Mouse (Mus musculus) spleen, postnatal 36 days (tissue): ENCODE measurements around the gene Gsap.
"Not testable (repeated sequence)": the region's sequence is repeated elsewhere in the genome, so short reads cannot be mapped to it uniquely, and the experiment has no call there.

Experiments used
- DNase-seq, 2 experiments: peaks; one replicate each; pipeline ENCODE4 v3.0.0; 2022; ENCODE audit warnings: low spot score in 2 of 2, mixed read lengths in 1 of 2

The Gsap gene

DNA sequence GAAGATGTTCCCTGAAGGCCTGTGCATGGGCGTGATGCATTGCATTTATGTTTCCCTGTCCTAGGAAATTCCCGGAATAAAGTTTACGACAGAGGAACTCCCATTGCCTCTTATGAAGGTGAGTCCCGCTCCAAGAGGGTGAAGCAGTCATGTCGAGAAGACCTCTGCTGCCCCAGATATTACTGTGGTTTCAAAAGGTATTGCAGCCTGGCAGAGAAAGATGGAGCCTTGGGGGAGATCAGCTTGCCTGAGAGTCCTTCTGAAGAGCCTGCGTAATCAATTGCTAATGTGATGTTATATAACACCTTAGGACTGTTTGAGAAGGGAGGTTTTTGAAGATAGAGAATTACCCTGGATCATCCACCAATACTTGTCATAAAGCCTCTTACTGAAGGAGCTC lies 71.8 kb downstream of the Gsap start:
- no peak for DNase-seq

DNA sequence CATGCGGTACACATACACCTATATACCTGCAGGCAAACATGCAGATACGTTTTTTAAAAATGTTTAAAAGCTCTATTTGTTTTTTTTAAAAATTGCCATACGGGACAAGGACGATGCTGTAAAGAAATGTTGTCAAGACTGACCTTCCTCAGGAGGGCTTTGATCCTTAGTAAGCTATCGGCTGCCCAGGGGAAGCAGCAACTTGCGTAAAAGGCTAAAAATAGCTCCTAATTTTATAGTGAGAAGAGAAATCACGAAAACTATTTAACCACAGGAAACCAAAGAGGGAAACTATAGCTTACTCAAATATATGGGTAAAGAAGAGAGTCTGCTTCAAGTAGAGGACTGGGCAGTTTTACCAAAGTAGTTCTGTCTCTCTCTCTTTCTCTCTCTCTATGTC lies 74.7 kb downstream of the Gsap start:
- no peak for DNase-seq

DNA sequence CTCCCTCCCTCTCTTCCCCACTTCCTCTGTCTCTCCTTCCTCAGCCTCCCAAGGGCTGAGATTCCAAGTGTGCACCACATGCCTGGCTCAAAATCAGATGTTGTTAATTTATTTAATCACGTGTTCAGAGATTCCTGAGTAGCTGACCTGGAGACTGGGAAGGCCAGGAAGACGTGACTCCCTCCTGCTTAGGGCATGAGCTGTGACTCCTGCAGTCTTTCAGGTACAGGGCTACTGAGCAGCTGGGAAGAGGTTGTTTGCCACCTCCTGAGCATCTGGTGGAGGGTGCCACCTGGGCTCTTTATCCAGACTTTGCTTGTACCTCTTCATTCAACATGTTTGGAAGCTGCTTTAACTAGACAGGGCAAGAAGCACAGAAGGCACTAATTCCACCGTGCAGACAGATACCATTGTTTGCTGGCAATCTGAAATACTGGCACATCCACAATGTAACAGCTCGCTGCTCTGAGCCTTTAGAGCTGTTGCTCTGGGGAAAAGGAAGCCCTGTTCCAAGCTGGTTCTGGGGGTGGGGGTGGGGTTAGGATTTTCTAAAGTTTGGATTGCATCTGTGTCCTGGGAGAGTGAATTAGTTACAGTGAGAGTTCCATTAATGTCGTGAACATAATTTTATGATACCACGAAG lies 75.3 kb downstream of the Gsap start:
- no peak for DNase-seq

DNA sequence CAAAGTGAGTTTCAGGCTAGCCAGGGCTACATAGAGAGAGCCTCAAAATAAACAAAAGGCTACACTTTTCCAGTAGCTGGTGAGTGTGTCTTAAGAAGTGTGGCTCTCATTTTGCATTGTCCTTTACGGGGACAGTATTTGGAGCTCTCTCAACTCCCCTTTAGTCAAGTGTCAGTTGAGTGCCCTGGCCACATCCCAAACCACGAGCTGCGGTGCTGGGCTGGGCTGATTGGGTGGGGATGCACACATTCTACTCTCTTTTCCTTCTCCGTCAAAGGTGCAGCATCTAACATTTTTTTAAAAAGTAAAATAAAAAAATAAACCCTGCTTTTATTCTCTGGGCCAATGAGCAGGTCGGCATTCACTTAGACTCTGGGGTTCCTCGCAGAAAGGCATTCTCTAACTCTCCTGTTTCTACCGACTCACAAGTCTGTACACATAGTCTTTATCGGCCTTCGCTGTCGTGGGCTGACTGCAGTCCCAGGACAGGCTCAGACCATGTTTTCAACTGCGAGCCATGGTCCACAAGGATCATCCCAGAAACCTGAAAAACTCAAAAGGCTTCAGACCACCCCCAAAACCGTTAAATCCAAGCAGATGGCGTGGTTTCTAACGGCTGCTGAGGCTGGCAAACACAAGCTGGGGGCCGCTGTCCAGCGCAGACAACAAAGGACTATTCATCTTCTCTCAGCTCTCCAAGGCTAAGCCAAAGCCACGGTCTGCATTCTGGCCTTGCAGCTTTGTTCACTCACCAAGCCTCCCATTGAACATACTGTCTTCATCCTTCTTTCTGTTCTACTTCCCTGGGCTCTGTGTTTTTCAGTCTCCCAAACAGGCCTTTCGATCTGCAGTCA lies 77.4 kb downstream of the Gsap start:
- no peak for DNase-seq

DNA sequence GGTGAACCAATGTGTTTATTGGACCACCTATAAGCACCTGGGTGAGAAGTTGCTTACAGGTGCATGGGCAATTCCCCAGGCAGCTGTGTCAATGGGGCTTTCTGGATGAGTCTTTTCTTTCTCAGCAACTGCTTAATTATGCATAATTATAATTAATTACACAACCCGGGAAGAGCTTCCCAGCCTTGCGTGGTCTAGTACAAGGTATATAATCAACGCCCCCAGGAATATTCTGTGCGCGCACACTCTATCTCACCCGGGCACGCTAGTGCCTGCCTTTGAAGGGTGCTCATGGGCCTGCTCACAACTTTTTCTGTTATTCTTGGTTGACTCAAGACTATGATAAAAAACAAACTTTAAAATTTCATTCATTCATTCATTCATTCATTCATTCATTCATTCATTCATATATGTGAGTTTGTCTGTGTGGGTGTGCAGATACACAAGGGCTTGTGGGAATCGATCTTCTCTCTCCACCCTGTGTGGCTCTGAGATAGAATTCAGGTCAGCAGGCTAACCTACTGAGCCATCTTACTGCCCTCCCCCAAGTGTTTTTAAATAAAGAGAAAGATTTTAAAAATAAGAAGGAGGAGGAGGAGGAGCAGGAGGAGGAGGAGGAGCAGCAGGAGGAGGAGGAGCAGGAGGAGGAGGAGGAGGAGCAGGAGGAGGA lies 78.4 kb downstream of the Gsap start:
- DNase-seq: no peak

DNA sequence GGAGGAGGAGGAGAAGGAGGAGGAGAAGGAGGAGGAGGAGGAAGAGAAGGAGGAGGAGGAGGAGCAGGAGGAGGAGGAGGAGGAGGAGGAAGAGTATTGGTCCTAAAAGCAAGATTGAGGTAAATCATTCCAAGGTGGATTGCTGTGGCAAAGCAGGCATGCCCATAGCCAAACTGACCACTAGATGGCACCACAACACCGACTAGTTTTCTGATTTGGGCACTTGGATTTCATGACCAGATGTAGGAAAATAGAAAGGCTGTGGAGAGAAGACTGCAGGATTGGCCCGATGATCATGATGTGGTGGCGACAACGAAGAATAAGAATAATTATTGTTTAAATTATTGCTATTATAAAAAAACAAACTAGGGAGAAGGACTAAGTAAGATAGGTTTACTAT lies 79.0 kb downstream of the Gsap start:
- DNase-seq: peak; percentile 55 to 59

DNA sequence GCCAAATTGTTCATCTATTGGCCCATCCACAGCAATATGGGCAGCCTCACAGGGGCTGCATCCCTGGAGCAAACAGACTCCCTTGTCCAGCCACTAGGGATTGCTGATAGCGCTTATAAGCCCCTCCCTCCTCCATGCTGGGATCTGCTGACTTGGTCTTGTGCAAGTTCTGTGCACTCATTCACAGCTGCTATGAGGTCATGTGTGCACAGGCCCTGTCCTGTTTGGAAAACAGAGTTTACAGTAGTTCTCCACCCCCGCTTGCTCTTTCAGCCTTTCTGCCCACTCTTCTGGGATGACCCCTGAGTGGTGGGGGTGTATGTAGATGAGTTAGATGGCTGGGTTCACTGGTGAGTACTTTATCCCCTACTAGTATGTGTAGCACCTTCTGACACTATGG lies 81.0 kb downstream of the Gsap start:
- DNase-seq: no peak

DNA sequence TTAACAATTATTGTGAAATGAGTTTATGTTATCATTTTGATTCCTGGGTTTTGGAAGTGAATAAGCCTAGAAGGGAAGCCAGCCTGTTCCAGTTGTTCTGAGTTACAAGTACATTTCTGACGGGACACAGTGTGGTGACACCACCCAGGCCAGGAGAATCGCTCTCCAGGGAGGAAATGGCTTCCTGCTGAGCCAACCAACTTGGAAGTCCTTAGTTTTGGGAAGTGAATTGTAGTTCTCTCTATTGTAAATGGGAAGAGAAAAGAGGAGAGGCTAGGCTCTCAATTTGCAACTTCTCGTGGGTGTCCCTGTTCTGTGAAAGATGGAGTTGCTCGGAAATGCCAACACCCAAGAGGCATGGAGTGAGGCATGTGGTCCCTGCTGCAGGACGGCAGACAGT lies 83.4 kb downstream of the Gsap start:
- DNase-seq: no peak

DNA sequence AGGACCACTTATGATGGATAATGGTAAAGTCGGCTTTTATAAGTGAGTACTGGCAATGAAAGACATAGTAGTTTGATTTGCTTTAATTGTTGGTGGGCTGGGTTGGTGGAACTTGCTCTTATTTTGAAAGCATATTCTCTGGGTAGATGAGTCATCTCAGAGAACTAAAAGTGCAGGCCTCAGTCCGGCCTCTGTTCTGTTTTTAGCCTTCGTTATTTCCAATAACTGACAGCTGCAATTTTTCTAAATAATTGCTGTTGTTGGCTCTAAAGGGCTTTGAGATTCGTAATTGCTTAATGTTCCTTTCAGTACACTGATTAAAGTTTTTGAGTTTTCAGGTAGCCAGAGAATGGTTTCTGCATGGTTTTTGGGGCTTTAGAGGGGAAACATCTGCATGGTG lies 84.7 kb downstream of the Gsap start:
- no peak for DNase-seq

DNA sequence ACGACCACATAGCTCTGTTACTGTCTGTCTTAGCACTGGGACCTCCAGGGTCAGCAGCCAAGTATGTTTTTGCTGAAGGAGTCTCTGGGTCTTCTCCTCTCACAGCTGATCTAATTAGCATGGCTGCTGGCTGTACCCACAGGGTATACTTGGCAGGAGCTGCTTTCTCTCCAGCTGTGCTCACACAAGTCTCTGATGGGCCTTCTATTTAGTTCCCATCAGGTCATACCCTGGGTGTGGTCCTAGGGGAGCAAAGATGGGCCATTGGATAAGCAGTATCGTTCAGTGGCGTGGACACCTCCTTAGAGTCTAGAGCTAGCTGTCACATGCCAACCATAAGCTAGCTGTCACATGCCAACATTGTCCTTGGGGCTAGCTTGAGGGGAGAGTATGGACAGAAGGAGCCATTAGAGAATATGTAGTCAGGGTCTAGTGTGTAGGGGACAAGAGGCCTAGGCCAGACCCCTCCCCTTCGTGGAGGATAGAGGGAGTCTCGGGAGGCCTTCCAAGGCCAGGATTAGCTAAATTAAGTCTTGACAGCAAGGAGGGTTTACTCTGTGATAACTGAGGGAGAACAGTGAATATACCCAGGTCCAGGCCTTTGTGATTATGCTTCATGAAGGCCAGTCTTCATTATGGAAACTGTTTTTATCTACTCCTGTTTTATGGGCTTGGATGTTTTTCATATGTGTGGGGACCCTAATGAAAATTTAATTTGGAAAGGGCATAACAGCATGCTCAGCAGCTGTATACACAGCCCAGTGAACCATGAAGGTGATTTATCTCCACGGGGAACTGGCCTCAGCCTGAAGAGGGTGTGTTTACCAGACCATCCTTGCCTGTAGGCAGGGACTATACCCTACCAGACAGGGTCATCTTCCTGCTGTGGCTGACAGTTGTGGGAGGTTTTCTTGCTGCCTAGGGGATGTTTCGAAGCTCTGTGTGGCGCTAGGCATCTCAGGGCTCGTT lies 85.6 kb downstream of the Gsap start:
- DNase-seq: no peak

DNA sequence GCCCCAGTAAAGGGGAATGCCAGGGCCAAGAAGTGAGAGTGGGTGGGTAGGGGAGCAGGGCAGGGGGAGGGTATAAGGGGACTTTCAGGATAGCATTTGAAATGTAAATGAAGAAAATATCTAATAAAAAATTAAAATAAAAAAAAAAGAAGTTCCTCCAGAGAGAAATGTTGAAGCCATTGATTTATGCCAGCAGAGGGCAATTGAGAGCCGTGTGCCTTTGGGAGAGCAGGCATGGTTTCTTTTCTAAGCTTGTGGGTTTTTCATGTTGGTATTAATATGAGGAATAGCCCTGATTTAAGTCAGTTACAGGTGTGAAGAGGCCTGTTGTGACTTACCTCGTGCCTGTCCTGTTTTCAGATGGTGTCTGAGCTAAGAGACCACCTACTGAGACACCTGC lies 91.6 kb downstream of the Gsap start:
- not testable (repeated sequence) for DNase-seq

DNA sequence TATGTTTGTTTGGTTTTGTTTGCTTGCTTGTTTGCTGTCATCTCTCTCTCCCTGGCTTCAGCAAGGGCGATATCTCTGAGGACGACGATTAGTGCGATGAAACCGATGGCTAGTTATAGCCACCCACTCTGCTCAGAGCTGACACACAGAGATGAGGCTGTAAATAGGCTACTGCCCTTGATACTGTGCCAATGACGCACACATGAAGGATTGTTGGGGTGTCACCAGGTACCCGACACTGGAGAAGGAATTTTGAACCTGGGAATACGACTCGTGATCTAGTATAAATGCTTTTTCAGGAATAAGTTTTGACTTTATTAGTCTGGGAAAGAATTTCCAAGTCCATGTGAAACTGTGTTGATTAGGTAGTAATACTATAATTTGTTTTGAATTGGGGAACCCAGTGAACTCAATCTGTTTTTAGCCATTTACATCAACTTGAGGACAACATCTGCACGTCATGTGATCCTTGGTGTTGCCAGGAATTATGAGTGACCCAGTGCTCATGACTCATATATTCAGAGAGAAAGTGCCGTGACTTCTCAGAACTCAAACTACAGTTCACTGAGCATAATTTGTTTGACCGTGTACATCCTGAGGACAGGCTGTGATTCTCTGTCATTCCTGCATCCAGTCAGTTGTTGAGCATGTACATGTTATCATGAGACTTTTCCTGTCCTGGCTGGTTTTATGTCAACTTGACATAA lies 97.5 kb downstream of the Gsap start:
- DNase-seq: no peak

DNA sequence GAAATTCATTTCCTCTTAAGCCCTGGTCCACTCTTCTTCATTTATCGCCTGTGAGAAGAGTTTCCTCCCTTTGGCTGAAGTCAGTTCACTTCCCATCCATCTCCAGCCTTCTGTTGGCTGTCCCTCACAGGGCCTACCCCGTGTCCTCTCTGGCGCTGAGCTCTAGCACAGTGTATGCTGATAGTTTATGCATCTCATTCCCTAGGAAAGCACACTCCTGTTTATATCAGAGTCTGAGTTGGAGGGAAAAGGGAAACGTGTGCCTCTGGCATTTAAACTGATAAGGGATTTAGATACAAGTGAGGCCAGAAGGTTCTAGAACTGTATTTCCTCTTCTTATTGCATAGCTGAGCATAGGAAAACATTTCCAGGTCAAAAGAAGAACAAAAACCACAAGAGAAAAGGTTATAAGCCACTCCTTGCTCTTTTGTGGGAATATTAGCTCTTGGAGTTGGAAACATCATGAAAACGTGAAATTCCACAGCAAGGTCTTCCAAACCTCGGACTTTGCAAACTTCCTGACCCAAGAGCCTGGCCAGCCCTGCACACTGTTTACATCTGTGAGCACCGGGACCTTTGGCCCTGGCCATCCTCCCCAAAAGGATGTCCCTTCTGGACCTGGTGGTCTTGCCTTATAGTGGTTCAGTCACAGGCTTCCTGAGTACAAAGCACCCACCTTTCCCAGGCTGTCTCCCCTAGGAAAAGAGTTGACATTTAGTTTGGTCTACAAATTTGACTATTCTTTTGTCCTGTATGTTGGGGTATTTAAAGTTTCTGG lies 102.8 kb downstream of the Gsap start:
- no peak for DNase-seq

DNA sequence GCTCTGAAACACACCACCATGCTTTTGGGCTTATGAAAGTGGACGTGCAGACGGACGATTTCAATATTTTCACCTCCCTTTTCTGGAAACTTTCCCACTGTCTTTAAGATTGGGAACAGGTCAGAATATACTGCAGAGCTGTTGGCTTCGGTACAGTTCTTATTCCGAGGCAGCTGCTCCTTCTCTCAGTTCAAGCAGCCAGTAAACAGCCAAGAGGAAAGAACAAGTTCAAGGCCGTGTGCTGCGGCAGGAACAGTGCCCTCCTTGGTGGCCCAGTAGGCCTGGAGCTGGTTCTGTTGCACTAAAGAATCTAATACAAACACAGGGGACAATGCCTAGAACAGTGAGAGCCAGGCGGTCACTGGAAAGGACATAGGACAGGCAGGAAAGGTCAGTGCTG lies 104.5 kb downstream of the Gsap start:
- no peak for DNase-seq

DNA sequence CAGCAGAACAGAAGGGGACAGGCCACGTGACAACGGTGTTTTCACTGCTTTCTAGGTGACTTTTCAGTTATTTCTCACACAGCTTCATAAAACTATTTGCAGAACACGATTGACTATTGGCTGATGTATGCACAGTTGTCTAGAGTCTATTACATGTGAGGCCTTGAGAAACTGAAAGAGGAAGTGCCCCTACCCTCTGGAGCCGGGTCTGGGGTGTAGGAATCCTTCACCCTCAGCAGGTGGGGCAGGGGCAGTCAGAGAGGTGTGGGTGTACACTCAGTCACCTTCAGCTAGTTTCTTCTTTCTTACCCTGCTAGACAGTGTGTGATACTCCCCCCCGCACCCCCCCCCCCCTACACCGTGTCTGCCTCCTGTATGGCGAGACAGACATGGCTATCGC lies 109.6 kb downstream of the Gsap start:
- peak; percentile 63 to 70 for DNase-seq

DNA sequence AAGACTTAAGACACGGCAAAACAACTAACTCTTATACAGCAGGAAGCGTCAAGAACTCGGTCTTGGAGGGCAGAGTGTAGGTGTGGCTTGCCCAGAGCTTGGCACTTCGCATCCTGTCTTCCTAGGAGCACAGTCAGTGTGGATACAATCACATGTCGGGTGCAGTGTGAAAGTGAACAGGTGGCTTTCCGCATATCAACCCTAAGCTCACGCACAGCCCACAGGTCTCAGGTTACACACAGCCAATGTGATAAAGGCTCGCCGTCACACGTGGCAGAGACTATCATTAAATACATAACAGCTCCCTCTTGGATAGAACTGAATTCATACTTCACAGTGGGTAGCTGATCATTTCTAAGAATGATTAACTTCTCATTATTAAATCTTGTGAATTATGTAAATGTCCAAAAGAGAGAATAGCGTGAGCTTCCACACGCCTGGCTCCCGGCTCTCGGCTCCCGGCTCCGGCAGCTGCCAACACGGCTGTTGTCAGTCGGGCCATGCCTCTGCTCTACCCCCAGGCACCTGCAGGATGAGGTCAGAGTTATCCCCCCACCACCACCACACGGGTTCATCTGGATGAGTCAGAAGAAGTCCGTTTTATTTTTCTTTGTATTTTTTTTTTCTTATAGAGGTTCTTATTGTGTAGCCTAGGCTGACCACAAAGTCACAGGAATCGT lies 113.2 kb downstream of the Gsap start:
- DNase-seq: no peak

DNA sequence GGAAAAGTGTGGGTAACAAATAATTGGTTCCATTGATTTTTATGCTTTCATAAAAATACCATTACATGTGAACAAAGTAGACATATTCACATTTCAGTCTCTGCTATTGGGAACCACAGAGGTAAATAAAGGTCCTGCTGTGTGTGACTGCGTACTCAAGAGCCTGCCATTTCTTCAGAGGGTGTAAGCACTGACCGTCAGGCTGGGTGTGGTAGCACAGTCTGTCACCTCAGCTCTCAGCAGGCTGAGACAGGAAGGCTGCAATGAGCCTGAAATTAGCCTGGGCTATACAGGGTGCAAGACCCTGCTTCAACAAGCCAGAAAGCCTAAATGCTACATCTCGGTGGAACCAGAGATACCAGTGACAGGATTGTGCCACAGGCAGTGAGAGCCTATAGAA lies 114.0 kb downstream of the Gsap start:
- DNase-seq: no peak

DNA sequence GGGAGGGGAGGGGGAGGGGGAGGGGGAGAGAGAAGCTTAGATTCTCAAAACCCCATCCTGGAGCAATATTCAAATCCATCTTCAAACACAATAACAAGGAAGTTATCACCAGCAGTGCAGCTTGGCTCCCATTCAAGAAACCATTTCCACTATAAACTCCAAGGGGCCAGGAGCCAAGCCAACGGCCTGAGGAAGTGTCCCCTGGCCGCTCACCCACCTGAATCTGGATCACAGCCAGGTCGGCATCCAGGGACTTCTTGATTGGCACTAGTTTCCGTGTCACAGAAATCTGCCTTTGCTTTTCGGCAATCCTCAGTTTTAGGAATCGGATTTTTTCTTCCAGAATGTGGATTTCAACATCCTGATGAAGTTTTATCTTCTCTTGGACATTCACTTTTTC lies 115.0 kb downstream of the Gsap start:
- DNase-seq: no peak

DNA sequence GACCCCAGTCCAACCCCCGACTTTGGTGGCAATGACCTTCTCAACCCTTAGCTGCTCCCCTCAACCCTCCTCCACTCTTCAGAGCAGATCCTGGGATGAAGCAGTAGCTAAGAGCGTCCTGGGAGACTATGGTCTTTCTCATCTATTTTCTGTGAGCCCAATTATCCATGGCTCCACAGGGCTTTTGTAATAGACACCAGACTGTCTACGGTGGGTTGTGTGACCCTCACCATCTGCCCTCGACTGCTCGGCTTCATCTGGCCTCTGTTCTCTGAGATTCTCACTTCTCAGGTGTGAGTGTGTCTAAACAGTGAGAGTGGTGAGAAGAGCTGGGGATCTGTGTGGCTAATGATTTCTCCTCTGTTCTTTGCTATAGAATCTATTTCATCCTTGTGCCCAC lies 121.1 kb downstream of the Gsap start:
- DNase-seq: no peak

DNA sequence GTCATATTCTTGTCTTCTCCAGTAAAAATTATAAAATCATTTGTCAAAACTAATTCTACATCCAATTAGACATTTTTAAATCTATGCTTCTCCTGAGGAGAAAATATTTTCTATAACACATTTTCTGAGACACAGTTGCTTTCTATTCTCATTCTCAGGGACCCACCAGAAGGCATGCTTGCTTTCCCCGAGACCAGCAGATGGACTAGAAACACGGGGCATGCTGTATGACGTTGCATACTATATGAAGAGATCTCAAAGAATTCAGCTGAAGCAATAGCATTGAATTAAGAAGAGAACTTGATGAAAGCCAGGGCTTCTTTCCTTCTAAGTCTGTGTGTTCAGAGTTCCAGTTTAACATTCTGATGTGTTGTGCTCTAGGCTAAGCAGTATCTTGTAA lies 128.6 kb downstream of the Gsap start:
- no peak for DNase-seq
